Mouse (Mus musculus) testis, adult 2 months (tissue): Measurements from ENCODE around the gene Mesp1. TPM values are rescaled to one million over a fixed set of nuclear protein-coding genes. Genes with fewer than 3 reads are reported as not detected.

Source experiments
- H3K27ac ChIP-seq: fragments of 200-500 bp; 2 replicates; pipeline ENCODE4 v1.5.1; 2012; ENCODE audit warnings: low read depth, low read length; ENCODE audit not compliant: control insufficient read depth, insufficient read depth
- H3K27me3 ChIP-seq: fragments of 200-500 bp; 2 replicates; pipeline ENCODE4 v1.6.1; 2012; ENCODE audit warnings: mild to moderate bottlenecking, low read length, moderate library complexity; ENCODE audit not compliant: control insufficient read depth, insufficient read depth
- H3K36me3 ChIP-seq: fragments of 200-500 bp; 2 replicates; pipeline ENCODE4 v1.6.1; 2012; ENCODE audit warnings: mild to moderate bottlenecking, low read length; ENCODE audit not compliant: control insufficient read depth, insufficient read depth
- H3K4me1 ChIP-seq: fragments of 200-500 bp; 2 replicates; pipeline ENCODE4 v1.6.1; 2012; ENCODE audit warnings: low read length; ENCODE audit not compliant: control insufficient read depth, insufficient read depth
- H3K4me3 ChIP-seq: fragments of 200-500 bp; 2 replicates; pipeline ENCODE4 v1.5.1; 2012; ENCODE audit warnings: low read depth, mild to moderate bottlenecking, low read length, moderate library complexity, mixed read lengths; ENCODE audit not compliant: control insufficient read depth
- CTCF ChIP-seq: fragments of 200-500 bp; IDR thresholded peaks from 2 replicates; pipeline ENCODE4 v1.5.1; 2012; ENCODE audit warnings: low read depth, mild to moderate bottlenecking, inconsistent platforms, low read length, moderate library complexity; ENCODE audit not compliant: control insufficient read depth, insufficient read depth, insufficient replicate concordance
- POLR2A ChIP-seq: fragments of 200-500 bp; IDR thresholded peaks from 2 replicates; pipeline ENCODE4 v1.6.1; 2012; ENCODE audit warnings: low read depth, mild to moderate bottlenecking, inconsistent platforms, low read length, moderate library complexity; ENCODE audit not compliant: control insufficient read depth
- polyA plus RNA-seq: library from polyadenylated mRNA; depleted of rRNA; stranded (reverse); fragments of >200 nt; gene quantifications from 2 replicates; pipeline ENCODE4 v1.2.3, GENCODE M21; 2012

Gene Mesp1
- polyA plus RNA-seq, 1 experiment: 101 TPM

DNA sequence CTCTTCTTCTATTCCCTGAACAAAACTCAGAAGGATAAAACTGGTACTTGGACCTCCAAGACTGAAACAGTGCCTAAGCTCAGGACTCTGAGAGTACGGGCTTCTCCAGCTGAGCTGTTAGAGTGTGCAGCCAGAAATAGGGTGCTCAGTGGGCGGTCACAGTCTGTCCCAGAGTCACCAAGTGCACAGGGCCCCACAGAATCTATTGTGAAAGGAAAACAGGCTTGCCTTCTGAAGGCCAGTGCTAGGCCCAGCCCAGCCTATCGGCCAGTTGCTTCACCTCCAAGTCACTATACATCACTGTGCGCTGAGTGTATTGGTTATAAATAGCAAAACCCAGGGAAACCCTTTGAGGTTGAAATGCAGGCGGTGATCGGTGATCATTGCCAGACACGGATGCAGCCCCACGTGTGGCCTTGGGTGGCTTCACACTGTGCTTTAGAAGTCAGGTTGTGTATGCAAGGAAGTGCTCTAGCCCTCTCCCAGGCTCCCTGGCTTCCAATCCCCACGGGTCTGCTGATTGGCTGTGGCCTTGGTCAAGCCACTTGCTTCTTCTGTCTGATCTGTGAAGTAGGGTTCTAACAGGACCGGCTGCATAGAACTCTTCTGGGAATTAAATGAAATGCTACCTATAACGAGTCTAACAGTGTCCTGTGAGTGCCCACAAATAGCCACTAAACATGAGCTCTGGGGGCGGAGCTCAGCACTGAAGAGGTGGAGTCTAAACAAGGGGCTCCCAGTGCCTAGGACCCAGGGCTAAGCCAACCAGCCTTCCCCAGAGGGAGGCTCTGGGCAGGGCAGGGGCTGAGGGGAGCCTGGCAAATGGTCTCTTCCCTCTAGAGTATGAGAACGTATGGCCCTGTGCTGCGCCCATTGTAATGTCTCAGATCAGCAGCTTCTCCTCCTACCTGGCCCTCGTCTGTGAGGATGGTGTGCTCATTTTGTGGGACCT, 21.8 kb downstream of the Mesp1 start:
- H3K36me3 ChIP-seq: peaks cover 1% of the 10 kb centered on the region
- H3K27ac ChIP-seq: no peak overlapping the region
- no peaks in the 10 kb centered on the region for H3K27me3 ChIP-seq
- no peak overlapping the region for H3K4me3 ChIP-seq
- H3K4me1 ChIP-seq: no peaks in the 10 kb centered on the region
- TF ChIP-seq CTCF (no peak), POLR2A (no peak)

DNA sequence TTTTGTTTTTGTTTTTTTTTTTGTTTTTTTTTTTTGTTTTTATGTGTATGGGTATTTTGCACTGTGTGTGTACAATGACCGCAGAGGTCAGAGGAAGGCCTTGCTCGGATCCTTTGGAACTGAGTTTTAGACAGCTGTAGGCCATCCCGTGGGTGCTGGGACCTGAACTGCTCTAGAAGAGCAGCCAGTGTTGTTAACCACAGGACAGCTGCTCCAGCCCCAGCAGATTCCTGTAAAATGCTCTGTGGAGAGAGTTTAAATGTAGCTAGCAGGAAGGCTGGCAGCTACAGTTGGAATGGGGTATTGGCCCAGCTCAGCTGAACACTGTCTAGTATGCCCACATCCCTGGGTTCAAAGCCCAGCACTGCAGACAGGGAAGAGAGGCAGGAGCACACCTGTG, 23.9 kb downstream of the Mesp1 start:
- no peak overlapping the region for H3K27ac ChIP-seq
- TF ChIP-seq POLR2A: no peak
- TF ChIP-seq CTCF: no peak
- H3K36me3 ChIP-seq: peaks cover 1% of the 10 kb centered on the region; the same call in 1 of the 2 replicates
- no peak overlapping the region for H3K4me3 ChIP-seq
- no peaks in the 10 kb centered on the region for H3K4me1 ChIP-seq
- no peaks in the 10 kb centered on the region for H3K27me3 ChIP-seq

DNA sequence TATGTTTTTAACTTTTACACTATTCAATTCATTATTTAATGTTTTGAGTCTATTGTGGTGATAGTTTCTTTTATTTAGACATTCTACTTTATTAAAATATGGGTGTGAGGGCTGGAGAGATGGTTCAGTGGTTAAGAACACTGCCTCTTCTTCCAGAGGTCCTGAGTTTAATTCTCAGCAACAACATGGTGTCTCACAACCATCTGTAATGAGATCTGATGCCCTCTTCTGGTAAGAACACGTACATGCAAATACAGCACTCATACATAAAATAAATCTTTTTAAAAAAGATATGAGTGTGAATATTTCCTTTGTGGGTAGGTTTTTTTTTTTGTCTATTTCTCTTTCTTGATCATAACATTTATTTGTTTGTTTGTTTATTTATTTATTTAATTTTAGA, 27.6 kb downstream of the Mesp1 start:
- TF ChIP-seq CTCF (no peak), POLR2A (no peak)
- Histone ChIP-seq H3K27me3 (no peaks in the 10 kb centered on the region), H3K27ac (no peak overlapping the region), H3K4me3 (no peak overlapping the region), H3K4me1 (no peaks in the 10 kb centered on the region), H3K36me3 (no peaks in the 10 kb centered on the region)

DNA sequence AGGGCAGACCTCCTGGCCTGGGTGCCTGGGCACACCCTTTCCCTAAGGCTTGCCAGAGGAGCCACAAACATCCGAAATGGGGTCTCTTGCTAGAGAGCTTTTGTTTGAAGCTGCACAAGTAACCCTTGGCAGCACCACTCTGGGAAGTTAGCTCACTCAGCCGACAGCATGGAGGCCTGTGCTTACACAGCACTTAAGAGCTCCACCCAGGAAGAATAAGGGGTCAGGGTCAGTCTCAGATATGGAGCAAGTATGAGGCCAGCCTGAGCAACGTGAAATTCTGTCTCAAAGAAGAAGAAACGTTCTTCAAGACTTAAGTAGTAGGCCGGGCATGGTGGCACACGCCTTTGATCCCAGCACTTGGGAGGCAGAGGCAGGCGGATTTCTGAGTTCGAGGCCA, 31.5 kb downstream of the Mesp1 start:
- H3K4me1 ChIP-seq: no peaks in the 10 kb centered on the region
- no peaks in the 10 kb centered on the region for H3K27me3 ChIP-seq
- TF ChIP-seq POLR2A (no peak), CTCF (no peak)
- no peaks in the 10 kb centered on the region for H3K36me3 ChIP-seq
- H3K4me3 ChIP-seq: no peak overlapping the region
- H3K27ac ChIP-seq: no peak overlapping the region

DNA sequence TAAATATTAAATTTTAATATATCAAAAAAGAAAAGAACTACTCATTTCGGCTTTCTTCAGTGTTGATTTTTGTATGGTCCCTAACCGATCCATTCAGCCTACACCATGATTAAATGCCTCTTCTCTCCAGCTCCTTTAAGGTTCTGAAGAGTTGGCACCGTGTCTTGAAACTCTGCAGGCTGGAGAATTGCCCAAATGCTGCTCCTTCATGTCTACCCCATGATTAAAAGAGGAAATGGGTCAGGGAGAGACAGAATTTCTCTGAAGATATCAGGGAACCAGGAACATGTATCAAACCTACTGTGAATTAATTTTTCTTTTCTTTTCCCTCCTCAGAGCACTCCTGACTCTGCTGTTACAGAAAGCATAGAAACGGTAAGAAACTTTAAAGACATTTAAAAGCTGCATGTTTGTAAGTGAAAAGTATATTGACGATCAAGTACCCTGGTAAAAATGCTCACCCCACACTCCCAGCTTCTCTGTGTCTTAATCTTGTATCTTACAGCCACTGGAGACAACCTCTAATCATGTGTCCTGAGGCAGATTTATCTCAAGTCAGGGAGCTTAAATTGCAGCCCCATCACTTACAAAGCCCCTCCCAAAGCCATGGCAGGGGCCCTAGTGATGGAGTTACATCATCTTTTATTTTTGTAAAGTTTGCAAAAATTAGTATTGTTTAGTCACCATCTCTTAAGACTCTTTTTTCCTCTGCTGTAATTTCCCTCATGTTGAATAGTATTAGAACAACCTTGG, 32.3 kb downstream of the Mesp1 start:
- TF ChIP-seq POLR2A: no peak
- no peak for TF ChIP-seq CTCF
- no peaks in the 10 kb centered on the region for H3K27me3 ChIP-seq
- no peaks in the 10 kb centered on the region for H3K4me1 ChIP-seq
- H3K36me3 ChIP-seq: no peaks in the 10 kb centered on the region
- no peak overlapping the region for H3K4me3 ChIP-seq
- no peak overlapping the region for H3K27ac ChIP-seq

DNA sequence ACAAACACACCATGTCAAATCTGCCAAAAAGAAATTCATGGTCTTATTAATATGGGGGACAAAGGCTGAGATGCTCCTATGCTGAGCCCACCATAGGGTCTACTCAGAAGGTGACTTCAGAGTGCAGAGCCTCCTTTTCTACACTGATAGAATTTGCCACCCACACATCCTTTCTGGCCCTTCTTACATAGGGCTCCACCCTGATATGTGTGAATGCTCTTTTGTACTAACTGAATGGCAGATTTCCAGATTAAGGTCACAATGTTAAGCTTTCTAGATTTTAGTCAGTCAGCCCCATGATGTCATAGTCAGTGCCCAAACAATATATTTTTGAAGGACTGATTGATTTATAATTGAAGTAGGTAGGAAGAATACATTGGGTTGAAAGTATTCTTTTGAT, 33.8 kb downstream of the Mesp1 start:
- TF ChIP-seq CTCF (no peak), POLR2A (no peak)
- no peak overlapping the region for H3K4me3 ChIP-seq
- no peak overlapping the region for H3K27ac ChIP-seq
- no peaks in the 10 kb centered on the region for H3K36me3 ChIP-seq
- no peaks in the 10 kb centered on the region for H3K27me3 ChIP-seq
- H3K4me1 ChIP-seq: no peaks in the 10 kb centered on the region

DNA sequence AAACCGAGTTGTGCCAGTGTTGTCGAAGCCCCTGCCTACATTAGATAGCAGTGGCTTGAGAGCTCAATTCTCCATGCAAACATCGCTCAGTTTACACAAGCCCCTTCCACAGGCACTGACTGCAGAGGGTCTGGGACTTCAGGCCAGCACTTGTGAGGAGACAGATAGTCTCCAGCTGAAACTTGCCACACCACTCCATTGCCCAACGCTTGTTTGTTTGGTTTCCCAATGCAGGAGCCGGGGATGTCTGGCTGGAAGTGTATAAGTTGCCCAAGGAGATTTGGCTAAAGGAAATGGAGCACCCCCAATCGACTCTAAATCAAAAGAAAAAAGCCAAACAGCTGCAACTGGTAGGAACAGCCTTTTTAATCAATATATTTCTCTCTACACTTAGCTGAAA, 35.4 kb downstream of the Mesp1 start:
- Histone ChIP-seq H3K27ac (no peak overlapping the region), H3K4me1 (no peaks in the 10 kb centered on the region), H3K27me3 (no peaks in the 10 kb centered on the region), H3K4me3 (no peak overlapping the region), H3K36me3 (no peaks in the 10 kb centered on the region)
- TF ChIP-seq POLR2A: no peak
- no peak for TF ChIP-seq CTCF
